Mouse (Mus musculus) cerebellum, adult 2 months (tissue): Measurements from ENCODE around the gene Tmem87a.

Experiments used
- CTCF ChIP-seq: fragments of 200-500 bp; IDR thresholded peaks from 2 replicates; pipeline ENCODE4 v1.5.1; 2011; ENCODE audit warnings: low read depth, mild to moderate bottlenecking, control low read depth, low read length, moderate library complexity, borderline replicate concordance; ENCODE audit not compliant: insufficient read depth
- POLR2A ChIP-seq: fragments of 200-500 bp; IDR thresholded peaks from 2 replicates; pipeline ENCODE4 v1.6.1; 2011; ENCODE audit warnings: low read length, control low read depth, borderline replicate concordance; ENCODE audit not compliant: insufficient read depth

DNA sequence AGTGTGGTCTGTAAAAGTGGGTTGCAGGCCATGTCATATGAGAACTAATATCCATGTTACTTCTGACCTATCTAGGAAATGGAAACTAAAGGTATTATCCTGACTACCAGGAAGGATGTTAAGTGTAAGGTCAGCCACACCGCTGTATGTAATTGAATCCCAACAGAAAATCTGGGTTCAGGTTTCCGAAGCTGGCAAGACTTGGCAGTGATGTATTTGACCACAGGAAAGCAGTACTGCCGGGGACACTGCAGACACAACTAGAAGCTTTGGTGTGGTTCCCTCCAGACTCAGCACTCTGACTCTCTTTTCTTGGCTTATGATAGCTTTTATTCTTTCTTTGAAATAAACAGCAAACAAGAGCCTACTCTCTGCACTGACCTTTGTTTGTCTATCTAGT is 37.4 kb downstream of the Tmem87a start:
- no peak for TF ChIP-seq CTCF
- no peak for TF ChIP-seq POLR2A
